Mouse (Mus musculus): ENCODE data around the gene Cyp2d22. TPM values are rescaled to one million over a fixed set of nuclear protein-coding genes. Genes with fewer than 3 reads are reported as not detected.
A peak's percentile ranks its signal among the peaks of the same experiment; 100 is the strongest.
"Not testable (repeated sequence)": the region's sequence is repeated elsewhere in the genome, so short reads cannot be mapped to it uniquely, and the experiment has no call there.

Cyp2d22 gene
- polyA plus RNA-seq, 1 experiment from 2014 or later: 9.6 TPM

DNA sequence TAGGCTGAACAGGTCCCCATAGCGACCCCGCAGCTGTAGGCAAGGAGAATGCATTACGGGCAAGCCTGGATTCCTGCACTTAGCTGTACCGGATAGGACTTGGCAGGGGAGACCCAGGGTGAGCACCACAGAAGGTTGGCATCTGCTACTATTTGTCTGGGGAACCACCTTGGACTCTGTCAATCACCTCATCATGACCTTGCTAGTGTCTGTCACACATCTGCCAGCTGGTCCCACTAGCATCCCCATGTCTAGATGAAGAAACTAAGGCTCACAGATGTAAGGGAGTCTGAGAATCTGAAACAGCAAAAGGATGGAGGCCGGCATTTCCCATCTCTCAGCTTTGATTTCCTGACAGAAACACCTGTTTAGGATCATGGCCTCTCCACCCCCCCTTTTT is 5.6 kb downstream of the Cyp2d22 start:
- H3K36me3 ChIP-seq: no peaks in the 10 kb centered on the region
- no peak overlapping the region for H3K27ac ChIP-seq
- no peak overlapping the region for H3K9ac ChIP-seq
- H3K4me1 ChIP-seq: peaks cover 22% of the 10 kb centered on the region
- H3K4me2 ChIP-seq: no peak overlapping the region
- 82% methylated on average over 5 of the region's 5 CpGs for WGBS
- H3K4me3 ChIP-seq: no peak overlapping the region
- H3K9me3 ChIP-seq: no peaks in the 10 kb centered on the region
- no peak for ATAC-seq (ENCODE audit: borderline replicate concordance, extremely low read depth, low FRiP score, low TSS enrichment)
- no peaks in the 10 kb centered on the region for H3K27me3 ChIP-seq

DNA sequence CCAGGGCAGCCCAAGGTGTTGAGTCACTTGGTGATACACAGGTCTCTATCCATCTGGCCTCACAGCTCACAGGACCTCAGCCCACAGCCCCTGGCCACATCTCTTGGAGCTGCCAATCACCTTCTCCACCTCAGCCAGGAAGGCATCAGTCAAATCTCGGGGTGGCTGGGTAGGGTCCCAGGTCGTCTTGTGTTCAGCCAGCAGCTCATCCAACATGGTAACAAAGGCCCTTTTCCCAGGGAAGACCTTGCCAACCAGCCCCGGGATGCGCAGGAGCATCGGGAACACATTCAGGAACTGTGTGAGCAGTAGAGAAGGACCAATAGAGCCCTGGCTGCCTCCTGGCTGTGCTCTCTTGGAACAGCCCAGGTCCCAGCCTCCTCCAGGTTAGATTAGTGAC is 7.1 kb downstream of the Cyp2d22 start:
- Histone ChIP-seq H3K27ac (no peak overlapping the region), H3K4me2 (no peak overlapping the region), H3K9me3 (no peaks in the 10 kb centered on the region), H3K9ac (no peak overlapping the region), H3K27me3 (no peaks in the 10 kb centered on the region), H3K36me3 (no peaks in the 10 kb centered on the region), H3K4me3 (no peak overlapping the region), H3K4me1 (peaks cover 15% of the 10 kb centered on the region)
- WGBS: 80% methylated on average over 5 of the region's 5 CpGs
- no peak for ATAC-seq (ENCODE audit: borderline replicate concordance, extremely low read depth, low FRiP score, low TSS enrichment)

DNA sequence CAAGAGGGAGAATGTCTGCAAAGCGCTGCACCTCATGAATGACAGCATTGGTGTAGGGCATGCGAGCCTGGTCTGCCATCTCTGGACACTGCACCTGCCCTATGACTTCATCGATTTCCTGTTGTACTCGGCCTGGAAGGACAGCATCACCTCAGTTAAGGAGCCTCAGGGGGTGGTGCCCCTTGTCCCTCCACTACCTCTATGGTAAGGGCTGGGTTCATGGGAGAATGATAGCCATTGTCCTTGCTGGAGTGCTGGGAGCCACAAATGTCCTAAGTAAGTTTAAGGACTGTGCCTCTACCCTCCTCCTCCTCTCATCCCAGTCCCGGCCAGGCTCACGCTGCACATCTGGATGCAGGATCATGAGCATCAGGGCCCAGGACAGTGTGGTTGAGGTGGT is 7.6 kb downstream of the Cyp2d22 start:
- Histone ChIP-seq H3K9ac (no peak overlapping the region), H3K4me2 (no peak overlapping the region), H3K36me3 (no peaks in the 10 kb centered on the region), H3K9me3 (no peaks in the 10 kb centered on the region), H3K4me3 (no peak overlapping the region), H3K27me3 (no peaks in the 10 kb centered on the region), H3K4me1 (peaks cover 11% of the 10 kb centered on the region), H3K27ac (no peak overlapping the region)
- WGBS: 87% methylated on average over 6 of the region's 6 CpGs
- ATAC-seq (ENCODE audit: borderline replicate concordance, extremely low read depth, low FRiP score, low TSS enrichment): no peak

DNA sequence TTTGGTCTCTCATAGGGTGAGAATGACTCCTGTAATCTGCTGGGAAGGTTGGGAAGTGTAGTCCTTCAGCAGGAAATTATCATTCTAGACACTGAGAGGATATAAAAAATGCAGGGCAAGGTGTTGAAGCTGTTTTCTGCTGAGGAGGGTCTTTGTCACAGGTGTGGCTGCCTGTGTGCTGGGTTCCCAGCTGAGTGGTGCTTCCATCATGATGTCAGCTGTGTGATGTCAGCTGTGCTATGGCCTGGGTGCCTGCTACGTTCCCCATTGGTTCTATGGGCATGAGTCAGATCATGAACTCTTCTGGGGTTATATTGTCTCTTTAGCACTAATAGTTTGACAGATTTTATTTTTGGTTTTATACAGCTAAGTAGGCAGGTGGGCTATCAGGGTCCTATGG is 11.2 kb downstream of the Cyp2d22 start:
- H3K27ac ChIP-seq: no peak overlapping the region
- no peaks in the 10 kb centered on the region for H3K4me1 ChIP-seq
- H3K9me3 ChIP-seq: no peaks in the 10 kb centered on the region
- H3K4me3 ChIP-seq: no peak overlapping the region
- H3K27me3 ChIP-seq: no peaks in the 10 kb centered on the region
- no peak overlapping the region for H3K4me2 ChIP-seq
- H3K9ac ChIP-seq: no peak overlapping the region
- 84% methylated on average over 1 of the region's 1 CpGs for WGBS
- no peaks in the 10 kb centered on the region for H3K36me3 ChIP-seq
- ATAC-seq (ENCODE audit: borderline replicate concordance, extremely low read depth, low FRiP score, low TSS enrichment): no peak

DNA sequence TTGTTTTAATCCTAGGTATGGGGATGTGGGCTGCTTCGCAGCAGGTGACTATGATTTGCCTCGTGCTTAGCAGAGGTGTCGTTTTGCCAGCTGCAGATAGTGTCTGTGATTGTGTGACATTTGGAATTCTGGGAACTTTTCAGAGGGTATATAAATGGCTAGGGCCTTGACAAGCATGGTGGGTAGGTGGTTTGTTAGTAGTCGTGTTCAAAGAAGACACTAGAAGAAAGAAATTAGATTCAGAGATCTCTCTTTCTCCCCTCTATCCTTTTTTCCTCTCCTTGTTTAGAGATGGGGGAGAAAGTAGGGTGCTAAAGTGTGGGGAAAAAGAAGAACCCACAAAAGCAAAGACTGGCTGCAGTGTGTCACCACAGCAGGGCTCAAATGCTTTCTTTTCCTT is 11.9 kb downstream of the Cyp2d22 start:
- no peak overlapping the region for H3K9ac ChIP-seq
- no peaks in the 10 kb centered on the region for H3K4me1 ChIP-seq
- H3K27ac ChIP-seq: no peak overlapping the region
- H3K36me3 ChIP-seq: no peaks in the 10 kb centered on the region
- H3K9me3 ChIP-seq: no peaks in the 10 kb centered on the region
- no peak overlapping the region for H3K4me2 ChIP-seq
- H3K27me3 ChIP-seq: no peaks in the 10 kb centered on the region
- no peak for ATAC-seq (ENCODE audit: borderline replicate concordance, extremely low read depth, low FRiP score, low TSS enrichment)
- H3K4me3 ChIP-seq: no peak overlapping the region
- 81% methylated on average over 4 of the region's 4 CpGs for WGBS

DNA sequence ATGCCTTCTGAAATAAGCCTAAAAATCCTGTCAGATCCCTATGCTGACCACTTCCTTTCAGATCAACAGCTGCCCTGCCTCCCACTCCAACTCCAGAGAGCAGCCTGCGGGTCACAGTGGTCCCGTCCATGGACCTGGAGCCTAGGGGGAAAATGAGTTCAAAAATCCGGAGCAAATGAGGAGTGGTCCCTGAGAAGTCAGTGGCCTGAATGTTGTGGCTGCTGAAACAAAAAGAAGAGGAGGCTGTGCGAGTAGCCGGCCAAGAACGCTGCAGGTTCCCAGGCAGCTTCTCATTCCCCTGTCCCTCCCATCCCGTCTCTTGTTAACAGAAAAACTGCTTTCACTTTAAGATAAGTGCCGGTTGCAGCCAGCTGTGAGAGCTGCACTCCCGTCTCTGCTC is 15.5 kb downstream of the Cyp2d22 start:
- H3K4me3 ChIP-seq: not testable (repeated sequence)

DNA sequence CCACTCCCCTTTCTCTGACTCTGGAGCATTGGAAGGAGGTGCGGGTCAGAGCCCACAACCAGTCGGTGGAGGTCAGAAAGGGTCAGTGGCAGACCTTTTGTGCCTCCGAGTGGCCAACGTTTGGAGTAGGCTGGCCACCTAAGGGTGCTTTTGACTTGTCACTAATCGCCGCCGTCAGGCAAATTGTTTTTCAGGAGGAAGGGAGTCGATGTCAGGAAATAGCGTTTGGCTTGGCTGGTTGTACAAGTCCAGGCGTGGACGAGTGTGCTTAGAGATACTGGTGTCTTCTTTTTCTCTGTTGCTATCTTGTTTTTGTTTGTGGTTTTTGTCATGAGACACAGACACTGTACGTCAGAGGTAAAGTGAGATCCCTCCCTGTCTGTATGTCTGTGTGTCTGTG is 16.3 kb downstream of the Cyp2d22 start:
- H3K27ac ChIP-seq; H3K9me3 ChIP-seq; ATAC-seq (ENCODE audit: borderline replicate concordance, extremely low read depth, low FRiP score, low TSS enrichment): not testable (repeated sequence)

More for the DNA sequence above, 15.5 kb downstream of the Cyp2d22 start:
- 0 out of 2 replicates have a peak overlapping the region, but pooled peaks have one; percentile 24 for H3K4me2 ChIP-seq
- H3K9me3 ChIP-seq; H3K36me3 ChIP-seq; H3K9ac ChIP-seq; H3K27me3 ChIP-seq; ATAC-seq (ENCODE audit: borderline replicate concordance, extremely low read depth, low FRiP score, low TSS enrichment); H3K4me1 ChIP-seq; H3K27ac ChIP-seq: not testable (repeated sequence)
- 10% methylated on average over 7 of the region's 9 CpGs for WGBS

DNA sequence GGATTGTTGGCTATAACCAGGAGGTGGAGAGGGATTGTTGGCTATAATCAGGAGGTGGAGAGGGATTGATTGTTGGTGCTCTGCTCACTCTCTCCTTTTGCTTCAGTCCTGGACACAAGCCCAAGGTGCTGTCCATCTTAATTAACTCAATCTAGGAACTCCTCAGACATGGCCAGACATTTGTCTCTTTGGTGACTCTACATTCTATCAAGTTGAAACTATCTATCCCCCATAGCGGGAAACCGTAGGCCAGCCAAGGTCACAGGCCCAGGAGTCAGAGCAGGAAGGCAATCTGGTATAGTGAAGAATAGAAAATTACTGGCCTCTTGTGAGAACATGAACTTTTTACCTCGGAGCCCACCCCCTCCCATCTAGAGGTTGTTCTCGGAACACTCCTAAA is 17.8 kb downstream of the Cyp2d22 start:
- H3K36me3 ChIP-seq: no peaks in the 10 kb centered on the region
- no peak overlapping the region for H3K9ac ChIP-seq
- H3K27me3 ChIP-seq: no peaks in the 10 kb centered on the region
- H3K9me3 ChIP-seq: no peaks in the 10 kb centered on the region
- H3K4me3 ChIP-seq: no peak overlapping the region
- H3K27ac ChIP-seq: no peak overlapping the region
- 74% methylated on average over 3 of the region's 4 CpGs for WGBS
- no peak for ATAC-seq (ENCODE audit: borderline replicate concordance, extremely low read depth, low FRiP score, low TSS enrichment)
- peaks cover 7% of the 10 kb centered on the region; the same call in 1 of the 2 replicates for H3K4me1 ChIP-seq
- no peak overlapping the region for H3K4me2 ChIP-seq

More for the DNA sequence above, 16.3 kb downstream of the Cyp2d22 start:
- H3K36me3 ChIP-seq, H3K4me1 ChIP-seq, H3K4me3 ChIP-seq, H3K4me2 ChIP-seq, H3K27me3 ChIP-seq, H3K9ac ChIP-seq: not testable (repeated sequence)
- WGBS: 67% methylated on average over 8 of the region's 12 CpGs

DNA sequence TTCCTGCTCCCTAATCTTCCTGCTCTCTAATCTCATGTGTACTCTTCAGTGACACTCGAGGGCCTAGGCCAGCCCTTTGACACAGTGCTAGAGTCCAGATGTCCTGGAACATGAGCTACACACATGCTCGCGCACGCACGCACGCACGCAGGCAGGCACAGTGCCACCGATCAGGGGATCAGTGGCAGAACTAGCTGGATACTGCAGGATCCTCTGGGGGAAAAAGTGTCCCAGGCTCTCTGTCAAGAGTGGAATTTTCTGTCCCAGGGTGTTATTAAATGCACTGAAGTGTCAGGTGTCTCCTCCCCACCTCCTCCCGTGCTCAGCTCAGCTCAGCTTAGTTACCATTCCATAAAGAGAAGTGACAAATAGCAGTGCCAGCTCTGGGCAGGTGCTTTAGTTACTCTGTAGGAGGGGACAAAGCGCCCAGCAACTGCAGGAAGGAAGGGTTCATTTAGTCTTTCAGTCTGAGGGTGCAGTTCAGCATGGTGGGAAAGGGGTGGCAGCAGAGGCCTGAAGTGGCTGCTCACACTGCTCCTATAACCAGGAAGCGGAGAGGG is 18.5 kb downstream of the Cyp2d22 start:
- WGBS: 59% methylated on average over 11 of the region's 11 CpGs
- no peaks in the 10 kb centered on the region for H3K9me3 ChIP-seq
- H3K27ac ChIP-seq: no peak overlapping the region
- peaks cover 7% of the 10 kb centered on the region; the same call in 1 of the 2 replicates for H3K4me1 ChIP-seq
- no peaks in the 10 kb centered on the region for H3K36me3 ChIP-seq
- ATAC-seq (ENCODE audit: borderline replicate concordance, extremely low read depth, low FRiP score, low TSS enrichment): 0 out of 2 replicates have a peak, but pooled peaks have one; percentile 35
- H3K27me3 ChIP-seq: no peaks in the 10 kb centered on the region
- no peak overlapping the region for H3K4me2 ChIP-seq
- no peak overlapping the region for H3K4me3 ChIP-seq
- no peak overlapping the region for H3K9ac ChIP-seq

DNA sequence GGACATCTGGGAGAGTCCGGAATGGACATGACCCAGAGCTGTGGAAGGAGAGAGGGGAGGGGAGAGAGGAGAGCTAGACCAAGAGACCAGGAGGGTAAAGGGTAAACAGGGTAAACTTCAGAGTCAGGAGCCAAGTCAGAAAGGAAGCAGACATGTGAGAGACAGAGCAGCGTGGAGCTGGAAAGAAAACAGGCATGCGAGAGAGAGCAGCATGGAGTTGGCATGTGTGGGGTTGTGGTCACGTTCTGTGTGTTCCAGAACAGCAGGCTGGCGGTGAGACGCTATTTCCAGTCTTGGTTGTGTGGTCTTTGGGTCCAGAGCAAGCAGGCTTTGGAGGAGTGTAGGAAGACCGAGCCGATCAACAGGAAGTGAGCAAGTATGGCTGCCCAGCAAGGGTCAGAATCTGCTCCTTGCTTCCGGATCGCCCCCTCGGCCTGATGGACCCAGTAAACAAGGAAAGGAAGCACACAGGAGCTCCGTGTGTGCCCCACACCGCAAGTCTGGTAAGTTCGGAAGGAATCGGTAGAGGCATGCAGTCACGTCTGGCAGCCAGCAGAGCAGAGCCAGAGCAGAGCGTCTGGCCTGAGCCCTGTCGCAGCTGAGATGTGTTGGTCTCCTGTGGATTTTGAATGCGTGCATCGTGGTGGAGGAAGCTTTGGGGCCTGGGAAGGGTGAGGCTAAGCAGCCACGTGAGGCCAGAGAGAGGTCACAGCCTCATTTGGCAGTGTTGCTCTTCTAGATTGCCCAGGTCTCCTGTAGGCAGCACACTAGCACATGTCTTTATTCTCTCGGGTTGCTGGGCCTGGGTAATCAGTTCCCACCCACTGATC is 21.4 kb downstream of the Cyp2d22 start:
- no peak for ATAC-seq (ENCODE audit: borderline replicate concordance, extremely low read depth, low FRiP score, low TSS enrichment)
- Histone ChIP-seq H3K9me3 (no peaks in the 10 kb centered on the region), H3K4me1 (peaks cover 11% of the 10 kb centered on the region; the same call in 1 of the 2 replicates), H3K4me2 (peak overlapping the region; percentile 18; the same call in 1 of the 2 replicates), H3K4me3 (no peak overlapping the region), H3K36me3 (no peaks in the 10 kb centered on the region), H3K27ac (no peak overlapping the region), H3K9ac (no peak overlapping the region; the same call in 1 of the 2 replicates), H3K27me3 (no peaks in the 10 kb centered on the region)
- 48% methylated on average over 22 of the region's 22 CpGs for WGBS

DNA sequence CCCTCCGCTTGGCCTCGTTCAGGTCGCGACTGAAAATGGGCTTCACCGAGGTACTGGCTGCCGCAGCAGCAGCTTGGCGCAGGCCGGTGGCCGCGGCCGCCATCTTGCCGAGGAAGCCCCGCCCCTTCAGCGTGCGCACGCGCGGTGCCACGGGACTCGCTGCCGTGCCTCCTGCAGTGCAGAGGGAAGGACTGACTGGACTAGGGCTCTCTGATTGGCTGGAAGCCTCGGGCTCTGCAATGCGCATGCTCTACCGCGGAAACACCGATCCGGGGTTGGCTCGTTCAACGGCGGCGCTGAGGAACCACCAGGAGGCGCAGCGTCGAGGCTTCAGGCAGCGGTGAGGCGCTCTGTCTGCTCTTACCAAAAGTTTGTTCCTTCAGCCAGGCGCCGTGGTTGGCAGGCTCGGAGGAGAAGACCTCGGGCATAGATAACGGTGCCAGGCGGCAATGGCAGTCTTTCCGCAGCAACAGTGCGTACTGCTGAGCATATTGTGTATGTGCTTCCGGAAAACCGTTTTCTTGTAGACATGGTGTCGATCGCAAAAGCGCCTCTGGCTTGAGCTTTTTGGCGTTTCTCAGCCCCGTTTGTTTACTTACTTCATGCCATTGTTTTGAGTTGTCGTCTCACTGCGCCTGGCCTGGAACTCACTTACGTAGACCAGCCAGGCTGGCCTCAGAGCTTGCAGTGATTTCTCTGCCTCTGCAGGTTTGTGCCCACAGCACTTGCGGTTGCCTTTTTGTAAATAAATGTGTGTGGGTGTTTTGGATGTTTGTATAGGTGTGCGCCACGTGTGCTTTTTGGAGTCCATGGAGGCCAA is 25.7 kb downstream of the Cyp2d22 start, which contains the start of gene Ndufa6:
Gene Ndufa6, minus strand, starts transcription at position 197 of the 820 bp plus-strand sequence.
- peak within 1 kb of the TSS; percentile 83 for H3K4me2 ChIP-seq
- H3K27me3 ChIP-seq: no peaks in the 10 kb centered on the region
- H3K27ac ChIP-seq: peak within 1 kb of the TSS; percentile 95
- H3K36me3 ChIP-seq: peaks cover 16% of the 10 kb centered on the region
- H3K4me3 ChIP-seq: peak within 1 kb of the TSS; percentile 69
- ATAC-seq (ENCODE audit: borderline replicate concordance, extremely low read depth, low FRiP score, low TSS enrichment): peak; percentile 99
- WGBS: 2% methylated on average over 57 of the region's 57 CpGs
- no peaks in the 10 kb centered on the region for H3K9me3 ChIP-seq
- H3K9ac ChIP-seq: peak within 1 kb of the TSS; percentile 87
- peaks cover 25% of the 10 kb centered on the region for H3K4me1 ChIP-seq
